Mouse (Mus musculus) lung, postnatal 10 days (tissue): Measurements from ENCODE around the gene Galnt2.

Source experiments
- DNase-seq: peaks from one replicate; pipeline ENCODE4 v3.0.0; 2021

Galnt2 gene

DNA sequence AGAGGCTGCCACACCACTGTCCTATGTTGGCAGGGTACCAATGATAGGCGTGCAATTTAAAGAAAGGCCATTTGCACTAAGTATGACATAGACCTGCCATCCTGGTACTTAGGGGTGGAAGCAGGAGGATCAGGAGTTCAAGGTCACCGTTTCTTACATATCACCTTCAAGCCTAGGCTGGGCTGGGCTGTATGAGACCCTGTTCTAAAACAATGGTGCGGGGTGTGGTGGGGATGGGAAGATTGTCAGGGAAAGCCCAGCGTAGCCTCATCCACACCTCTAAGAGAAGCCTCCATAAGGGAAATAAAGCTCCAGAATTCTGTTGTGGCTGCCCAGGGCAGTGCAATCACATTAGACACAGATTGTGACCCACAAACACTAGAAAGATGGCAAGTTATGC, 4.3 kb downstream of the Galnt2 start:
- no peak for DNase-seq

DNA sequence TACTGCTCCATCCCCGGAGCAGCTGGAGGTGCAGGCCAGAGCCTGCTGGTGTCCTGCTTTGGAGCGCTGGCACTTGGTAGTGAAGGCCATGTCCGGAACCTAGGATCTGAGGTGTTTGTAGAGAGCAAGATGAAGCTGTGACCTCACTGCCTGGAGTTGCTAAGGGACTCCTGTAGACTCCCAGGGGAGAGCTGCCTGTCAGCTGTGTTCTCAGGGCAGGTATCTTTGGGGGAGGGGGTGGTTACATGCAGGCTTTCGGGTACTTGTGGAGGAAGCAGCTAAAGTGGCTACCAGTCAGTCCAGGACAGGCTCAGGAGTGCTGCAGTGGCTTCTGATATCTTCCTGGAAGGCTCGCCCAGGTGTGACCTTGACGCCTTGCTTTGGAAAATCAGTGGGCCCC, 8.2 kb downstream of the Galnt2 start:
- DNase-seq, result no peak

DNA sequence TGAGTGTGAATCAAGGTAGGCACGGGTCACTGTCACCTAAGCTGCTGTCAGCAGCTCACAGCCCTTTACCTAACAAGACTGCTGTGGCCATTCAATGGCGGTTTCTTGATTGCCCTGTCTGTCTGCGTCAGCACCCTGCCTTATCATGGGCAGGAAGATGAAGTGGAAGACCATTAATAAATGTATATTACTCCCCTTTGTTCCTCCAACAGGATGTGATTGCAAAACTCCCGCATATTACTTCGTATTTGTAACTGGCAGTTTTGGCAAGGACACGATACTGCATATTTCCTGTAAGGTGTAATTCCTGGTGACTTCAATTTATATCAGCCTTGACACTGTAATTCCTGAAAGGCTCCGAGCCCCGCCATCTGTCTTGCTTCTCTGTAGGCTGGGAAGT, 9.7 kb downstream of the Galnt2 start:
- DNase-seq, result no peak

DNA sequence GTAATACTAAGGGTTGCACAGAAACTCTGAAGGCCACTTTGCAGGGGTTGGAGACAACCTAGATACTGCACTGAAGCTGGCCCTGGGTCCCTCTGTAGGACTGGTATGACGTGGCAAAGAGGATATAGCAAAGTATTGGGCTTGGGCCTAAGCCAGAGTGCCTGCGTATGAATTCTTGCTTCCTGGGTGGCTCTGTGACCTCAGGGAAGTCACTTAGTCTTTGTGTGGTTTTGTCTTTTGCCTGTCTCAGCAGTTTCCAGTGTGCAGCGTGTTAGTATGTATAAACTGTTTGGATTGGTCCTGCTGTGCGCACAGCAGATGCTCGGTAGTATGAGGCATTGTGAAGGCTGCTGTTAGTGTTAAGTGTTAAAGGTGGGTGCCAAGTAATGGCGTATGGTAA, 11.0 kb downstream of the Galnt2 start:
- DNase-seq, result peak; percentile 48

DNA sequence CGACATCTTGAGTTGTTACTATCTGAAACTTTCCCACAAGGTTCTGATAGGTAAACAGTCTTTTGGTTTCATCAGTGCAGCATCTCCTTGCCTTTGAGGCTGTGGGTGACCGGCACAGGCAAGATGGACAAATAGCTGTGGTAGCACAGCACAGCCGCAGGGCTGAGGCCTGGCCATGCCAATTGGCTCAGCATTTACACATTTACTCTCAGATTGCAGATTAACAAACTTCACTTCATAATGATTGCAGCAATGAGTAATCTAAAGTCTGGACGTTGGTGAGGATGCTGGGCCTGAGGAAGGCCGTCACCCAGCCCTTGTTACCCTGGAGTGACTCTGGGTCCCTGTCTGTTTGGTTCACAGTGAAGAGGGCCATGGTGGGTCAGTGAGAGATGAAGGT, 11.7 kb downstream of the Galnt2 start:
- no peak for DNase-seq

DNA sequence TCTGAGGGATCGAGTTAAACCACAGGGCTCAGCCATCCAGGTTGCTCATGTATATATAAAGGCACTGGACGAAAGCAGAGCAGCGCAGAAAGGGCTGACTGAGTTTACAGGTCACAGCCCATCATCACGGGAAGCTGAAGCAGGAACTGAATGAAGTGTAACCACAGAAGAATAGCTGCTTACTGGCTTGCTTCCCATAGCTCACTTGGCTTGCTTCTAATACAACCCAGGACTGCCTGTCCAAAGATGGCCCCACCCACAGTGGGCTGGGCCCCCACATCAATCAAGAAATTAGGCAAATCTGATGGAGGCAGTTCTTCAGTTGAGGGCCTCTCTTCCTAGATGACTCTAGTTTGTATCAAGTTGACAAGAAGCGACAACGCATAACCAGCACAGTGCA, 16.4 kb downstream of the Galnt2 start:
- DNase-seq, result peak; percentile 71

DNA sequence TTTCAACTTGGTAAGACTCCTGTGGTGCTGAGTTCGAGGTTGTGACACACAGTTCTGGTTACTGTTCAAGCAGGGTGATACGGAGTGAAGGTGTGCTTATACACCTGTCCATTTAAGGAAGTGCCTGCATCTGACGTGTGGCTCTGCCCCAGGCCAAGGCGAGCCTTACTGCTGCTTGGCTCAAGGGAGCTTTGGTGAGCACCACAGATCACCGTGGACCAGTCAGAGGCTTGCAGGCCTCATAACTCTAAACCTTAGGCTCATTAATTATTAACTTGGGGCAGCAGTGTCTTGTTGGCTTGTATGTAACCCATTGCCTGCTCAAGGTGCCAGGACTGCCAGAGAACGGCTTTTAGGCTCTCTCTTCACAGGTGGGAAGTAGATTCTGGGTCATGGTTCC, 17.5 kb downstream of the Galnt2 start:
- DNase-seq, result no peak

DNA sequence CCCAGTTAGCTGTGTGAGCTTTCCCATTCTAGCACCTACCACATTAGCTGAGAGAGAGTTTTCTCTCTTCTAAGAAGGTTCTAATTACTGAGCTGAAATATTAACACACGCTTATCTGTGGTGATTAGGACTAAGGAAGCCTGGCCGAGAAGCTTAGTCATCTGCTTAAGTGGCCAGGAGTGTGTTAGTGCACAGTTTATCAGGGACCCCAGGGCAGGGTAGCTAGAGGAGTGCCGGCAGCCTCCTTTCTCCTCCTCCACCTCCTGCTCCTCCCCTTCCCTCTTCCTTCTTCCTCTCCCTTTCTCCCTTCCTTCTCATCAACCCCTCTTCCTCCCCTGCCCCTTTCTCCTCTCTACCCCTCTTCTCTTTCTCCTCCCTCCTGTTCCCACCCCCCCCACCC, 19.1 kb downstream of the Galnt2 start:
- DNase-seq, result no peak

DNA sequence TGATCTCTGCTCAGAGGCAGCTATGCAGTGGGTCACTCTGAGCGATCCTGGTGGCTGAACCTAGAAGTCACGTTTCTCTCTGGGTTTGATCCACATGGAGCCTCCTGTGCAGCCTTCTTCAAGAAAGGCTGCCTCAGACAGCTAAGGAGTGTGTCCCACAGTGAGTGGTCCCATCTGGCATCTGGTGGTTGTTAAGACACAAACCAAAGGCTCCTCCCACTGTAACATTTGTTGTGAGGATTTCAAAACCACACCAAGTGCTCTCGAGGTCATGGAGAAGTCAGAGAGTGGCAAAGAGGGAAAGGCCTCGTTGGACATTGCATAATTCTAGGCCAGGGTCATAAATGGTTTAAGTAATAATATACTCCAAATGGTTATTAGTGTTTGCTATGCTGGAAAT, 19.6 kb downstream of the Galnt2 start:
- DNase-seq, result peak; percentile 81

DNA sequence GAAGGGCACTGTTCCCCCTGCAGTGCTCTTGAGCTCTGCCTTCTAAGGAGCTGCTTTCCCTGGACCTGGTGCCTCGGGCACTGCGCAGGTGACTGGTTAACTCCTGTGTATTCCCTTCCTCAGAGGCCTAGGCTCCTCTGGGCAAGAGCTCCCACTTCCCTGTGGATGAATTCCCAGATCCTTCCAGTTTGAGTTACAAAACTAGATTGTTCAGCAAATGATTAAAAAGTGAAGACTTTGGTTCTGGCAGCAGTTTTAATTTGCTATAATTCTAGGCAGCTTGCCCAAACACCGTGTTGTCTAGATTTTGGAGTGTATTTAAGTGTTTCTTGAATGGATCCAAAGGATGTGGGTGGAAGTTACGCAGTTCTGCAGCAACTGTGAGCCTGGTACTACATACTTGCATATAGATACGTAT, 21.4 kb downstream of the Galnt2 start:
- DNase-seq, result peak; percentile 65

DNA sequence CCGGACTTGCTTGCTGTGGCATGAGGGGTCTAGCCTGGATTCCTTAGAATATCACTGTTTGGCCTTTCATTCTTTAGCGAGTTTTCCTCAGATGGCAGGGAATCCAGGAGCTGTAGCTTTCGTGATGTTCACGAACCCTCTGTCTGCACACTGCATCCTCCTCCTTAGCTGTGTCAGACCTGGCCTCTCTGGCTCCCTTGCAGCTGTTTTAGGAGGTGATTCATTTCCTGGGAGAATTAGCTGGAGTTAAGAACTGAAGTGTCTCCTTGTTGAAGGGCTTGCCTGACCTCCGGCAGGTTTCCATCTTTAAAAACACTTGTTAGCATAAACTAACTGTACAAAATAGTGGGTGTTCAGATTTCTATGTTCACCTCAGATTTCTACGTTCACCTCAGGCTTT, 22.7 kb downstream of the Galnt2 start:
- DNase-seq, result no peak

DNA sequence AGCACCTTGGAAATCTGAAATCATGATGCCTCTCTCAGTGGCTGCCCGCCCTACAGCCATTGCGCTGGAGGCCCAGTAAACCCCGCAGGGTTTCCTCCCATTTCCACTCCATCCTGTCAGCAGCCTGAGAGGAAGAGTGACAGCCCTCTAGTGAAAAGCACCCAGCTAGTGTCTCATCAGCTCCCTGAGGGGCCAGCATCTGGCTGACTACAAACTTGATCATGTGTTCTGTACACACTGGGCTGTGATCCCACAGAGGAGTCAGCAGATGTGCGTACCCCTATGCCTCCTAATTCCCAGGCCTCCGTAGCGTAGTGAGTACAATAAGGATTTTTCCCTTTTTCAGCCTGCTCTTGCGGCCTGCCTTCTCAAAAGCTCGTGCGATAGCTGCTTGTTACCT, 25.6 kb downstream of the Galnt2 start:
- DNase-seq, result peak; percentile 29

DNA sequence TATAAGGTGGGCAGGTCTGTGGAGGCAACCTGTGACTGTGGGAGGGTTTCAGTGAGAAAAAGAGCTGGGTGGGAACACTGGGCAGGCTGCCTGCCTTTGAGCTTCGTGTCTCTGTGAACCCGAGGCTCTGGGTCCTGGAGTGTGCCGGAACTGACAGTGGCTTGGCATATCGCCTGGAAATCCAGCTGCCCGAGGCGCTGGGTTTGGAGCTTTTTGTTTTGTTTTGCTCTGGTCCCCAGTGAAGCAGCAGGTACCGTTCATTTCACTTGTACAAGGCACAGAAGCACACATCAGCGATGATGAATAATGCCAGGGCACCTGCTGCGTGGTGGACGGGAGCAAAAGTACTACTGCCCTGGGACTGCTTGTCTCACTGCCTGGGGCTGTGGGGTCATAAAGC, 26.2 kb downstream of the Galnt2 start:
- peak; percentile 91 for DNase-seq

DNA sequence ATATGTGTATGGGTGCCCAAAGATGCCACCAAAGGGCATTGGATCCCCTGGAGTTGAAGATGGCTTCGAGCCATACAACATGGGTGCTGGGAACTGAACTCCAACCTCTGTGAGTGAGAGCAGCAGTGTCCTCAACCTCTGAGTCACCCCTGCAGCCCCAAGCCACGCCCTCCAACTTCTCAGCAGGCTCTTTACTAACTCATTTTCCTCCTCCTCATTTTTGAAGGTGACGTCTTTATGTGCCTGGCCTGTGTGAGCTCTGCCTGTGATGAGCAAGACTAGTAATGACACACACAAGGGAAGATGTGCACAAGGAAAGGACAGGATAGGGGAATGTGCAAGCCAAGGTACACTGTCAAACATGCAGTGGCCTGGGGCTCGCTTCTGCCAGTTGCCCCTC, 28.0 kb downstream of the Galnt2 start:
- no peak for DNase-seq

DNA sequence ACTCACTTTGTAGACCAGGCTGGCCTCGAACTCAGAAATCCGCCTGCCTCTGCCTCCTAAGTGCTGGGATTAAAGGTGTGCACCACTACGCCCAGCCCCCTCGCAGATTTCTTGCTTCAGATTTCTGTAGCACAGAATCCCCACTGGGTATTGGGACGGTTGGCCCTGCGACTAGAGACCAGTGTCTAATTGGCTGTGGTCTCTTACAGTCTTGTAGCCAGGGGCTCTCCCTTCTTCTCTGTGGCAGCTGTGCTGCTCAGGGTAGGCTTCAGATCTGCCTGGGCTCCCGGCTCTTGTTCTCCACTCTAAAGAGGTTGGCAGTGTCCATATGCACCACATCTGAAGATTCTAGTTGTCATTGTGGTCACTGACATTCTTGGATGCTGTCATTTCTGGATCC, 28.7 kb downstream of the Galnt2 start:
- no peak for DNase-seq

DNA sequence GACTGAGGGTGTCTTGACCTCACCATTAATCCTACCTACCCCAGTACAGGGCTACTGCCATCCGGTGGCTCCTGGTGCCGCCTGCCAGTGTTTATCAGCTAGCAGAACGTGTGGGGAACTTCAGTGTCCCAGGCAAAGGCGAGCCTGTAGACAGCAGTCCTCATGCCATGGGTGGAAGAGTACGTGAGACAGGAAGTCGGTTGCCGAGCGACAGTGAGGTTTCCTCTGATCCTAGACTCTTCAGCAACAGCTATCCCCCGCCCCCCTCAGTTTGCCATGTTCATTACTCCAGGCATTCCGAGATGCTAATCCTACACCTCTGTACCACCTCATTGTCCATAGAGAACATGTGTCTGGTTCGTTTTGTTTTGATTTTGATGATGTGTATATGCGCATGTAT, 29.2 kb downstream of the Galnt2 start:
- no peak for DNase-seq

DNA sequence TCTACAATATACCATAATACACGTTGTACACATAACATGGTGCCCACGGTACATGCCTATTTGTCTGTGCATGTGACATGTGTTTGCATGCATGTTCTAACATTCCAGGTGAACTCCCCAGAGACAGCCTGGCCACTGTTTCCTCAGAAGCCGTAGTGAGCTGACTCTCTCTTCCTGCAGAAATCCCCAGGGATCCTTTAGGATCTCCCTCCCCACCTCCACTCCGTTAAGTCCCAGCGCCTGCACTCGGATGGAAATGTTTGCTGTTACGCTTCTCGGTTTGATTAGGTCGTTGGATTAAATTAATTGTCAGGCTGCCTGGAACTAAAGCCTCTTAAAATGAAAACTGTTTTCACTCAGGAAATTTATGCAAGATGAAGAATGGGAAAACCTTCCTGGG, 31.9 kb downstream of the Galnt2 start:
- DNase-seq, result no peak

DNA sequence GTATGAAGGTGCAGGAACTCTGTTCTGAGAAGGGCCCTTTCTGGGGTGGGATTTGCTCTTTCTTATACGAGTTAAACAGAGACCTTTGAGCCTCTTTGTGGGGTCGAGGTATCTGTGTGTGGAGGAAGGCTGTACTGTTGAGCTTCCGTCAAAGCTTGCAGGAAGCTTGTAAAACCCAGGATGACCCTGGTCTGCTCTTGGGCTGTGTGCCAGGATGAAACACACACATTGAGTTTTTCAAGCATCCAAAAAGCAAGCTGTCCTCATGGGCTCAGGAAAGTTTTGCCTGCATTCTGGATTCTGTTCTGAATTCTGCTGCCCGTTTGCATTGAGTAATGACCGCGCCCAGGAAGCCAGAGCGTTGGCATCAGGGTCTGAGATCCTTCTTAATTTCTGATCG, 32.8 kb downstream of the Galnt2 start:
- DNase-seq, result peak; percentile 51

DNA sequence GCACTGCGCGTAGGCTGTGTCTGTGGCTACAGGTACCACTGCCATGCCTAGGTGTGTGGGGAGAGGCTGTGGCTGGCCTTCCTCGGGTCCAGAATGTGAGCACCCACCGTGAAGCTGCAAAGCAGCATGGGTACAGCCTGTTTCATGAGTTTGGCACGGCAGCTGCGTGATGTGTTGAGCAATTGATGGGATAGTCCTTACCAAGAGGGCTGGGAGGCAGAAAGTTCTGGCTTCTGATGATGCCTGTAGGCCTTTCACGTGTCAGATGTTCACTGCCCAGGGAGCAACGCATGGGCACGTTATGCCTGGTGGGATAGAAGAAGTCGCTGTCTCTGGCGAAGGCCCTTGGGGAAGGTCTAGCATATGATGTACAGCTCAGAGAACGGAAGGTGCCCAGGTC, 33.5 kb downstream of the Galnt2 start:
- DNase-seq, result no peak

DNA sequence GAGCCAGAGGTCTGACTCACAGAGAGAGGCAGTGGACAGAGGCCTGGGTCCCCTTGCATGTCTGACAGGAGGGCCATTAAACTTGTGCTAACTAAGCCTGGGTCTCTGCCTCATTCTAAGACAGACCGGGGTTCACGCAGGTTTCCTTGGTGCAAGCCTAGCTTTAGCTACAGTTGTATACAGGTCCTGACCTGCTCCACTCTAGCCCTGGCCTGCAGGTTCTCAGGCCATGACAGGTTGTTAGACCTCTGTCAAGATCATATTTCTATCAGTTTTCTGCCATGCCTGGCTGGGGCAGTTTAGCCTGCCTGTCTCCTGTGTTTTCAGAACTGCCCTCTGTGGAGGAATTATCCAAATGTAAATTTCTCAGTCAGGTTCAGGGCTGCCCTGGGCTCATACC, 33.9 kb downstream of the Galnt2 start:
- no peak for DNase-seq

DNA sequence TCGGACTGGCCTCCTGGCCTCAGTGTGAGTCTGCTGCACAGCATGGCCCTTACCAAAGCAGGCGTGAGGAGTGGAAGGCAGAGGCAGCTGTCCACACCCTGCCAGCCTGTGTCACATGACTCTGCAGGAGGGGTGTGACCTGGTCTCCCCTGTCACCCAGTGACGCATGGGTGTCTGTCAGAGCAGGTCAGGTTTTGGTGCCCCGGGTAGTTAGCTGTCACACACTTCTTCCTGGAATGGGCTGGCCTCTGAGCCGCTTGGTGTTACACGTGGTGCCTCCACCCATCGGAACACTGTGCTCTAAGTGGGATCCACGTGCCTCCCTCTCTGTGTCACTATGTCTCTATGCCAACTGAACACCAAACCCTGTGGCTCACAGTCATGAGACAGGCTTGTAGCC, 34.6 kb downstream of the Galnt2 start:
- DNase-seq, result no peak

DNA sequence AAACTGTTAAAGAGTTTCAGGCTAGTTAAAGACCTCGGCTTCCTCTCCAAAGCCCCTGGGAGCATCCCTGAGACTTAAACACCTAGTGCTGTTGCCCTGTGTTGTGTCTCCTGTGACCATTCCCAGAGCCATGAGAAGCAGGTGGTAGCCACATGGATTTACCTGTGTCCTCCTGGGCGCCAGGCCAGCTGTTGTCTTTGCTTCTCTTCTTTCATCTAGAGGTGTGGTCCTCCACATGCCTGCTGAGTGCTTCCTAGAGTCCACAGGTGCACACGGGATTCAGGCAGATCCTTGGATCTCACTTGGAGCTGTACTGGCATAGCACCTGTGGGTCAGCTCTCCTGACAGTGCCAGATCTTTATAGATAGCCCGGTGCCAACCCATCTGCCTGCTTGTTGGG, 36.0 kb downstream of the Galnt2 start:
- no peak for DNase-seq

DNA sequence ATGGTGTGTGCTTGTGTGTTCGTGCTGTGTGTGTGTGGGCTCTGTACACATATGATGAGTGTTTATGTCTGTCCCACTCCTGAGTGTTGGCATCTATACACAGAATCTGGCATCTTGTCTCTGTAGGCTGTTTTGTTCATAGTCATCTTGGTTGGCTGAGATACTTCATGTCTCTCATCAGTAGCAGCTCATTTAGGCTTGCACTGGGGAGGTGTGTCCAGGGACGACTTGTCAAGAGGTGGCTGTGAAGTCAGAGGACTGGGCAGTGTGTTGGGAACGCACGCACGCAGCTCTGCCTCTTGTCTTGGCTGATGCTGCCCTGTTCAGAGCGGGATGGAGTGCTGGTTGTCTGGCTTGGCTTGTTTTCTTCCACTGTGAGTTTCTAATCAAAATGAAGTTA, 39.3 kb downstream of the Galnt2 start:
- DNase-seq, result peak; percentile 85

DNA sequence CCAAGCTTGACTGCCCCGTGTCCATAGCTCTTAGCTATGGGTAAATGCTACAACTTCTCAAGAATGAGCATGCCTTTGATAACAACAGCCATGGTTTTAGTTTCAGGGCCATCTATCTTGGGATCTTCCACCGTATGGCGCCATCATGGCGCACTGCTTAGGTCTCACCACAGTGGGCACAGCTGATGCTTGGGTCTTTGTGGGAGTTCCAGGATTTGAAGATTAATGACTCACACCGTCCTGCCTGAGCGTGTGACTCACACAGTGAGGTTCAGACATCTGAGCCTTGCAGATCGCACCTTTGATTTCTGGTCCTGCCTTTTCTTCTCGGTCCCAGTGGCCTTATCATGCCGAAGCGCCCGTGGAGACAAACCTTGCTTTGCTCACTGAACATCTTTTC, 39.7 kb downstream of the Galnt2 start:
- DNase-seq, result no peak

DNA sequence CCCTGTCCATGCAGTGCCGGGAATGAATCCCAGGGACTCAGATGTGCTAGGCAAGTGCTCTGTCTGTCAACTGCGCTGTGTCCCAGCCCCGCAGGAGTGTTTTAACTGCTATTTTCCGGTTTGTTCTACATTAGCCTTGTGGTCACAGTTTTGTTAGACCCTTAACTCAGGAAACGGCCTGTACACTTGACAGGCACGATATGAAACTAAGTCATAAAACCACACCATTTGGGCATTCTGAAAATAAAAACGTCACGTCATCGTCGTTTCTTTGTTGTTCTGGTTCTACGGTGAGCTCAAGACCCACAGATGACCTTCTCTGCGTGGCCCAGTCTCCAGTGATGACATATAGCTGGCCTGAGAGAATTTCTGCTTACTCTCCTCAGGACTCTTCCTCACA, 40.3 kb downstream of the Galnt2 start:
- DNase-seq, result no peak

DNA sequence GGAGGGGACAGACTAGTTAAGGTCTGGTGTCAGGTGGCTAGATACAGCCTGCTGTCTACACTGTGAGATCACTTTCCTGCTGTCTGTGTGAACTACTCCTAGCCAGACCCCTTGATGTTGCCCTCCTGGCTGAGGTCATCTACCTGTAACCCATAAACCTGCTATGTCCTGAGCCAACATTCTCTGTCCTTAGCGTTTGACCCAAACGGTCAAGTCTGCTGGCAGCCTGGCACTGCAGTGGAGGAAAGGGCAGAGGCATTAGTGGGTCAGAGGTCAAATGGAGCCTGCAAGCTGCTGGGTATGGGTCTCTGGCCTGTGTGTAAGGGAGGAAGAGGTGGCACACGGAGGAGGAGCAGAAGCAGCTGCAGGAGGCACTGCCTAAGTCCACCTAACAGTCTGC, 41.6 kb downstream of the Galnt2 start:
- DNase-seq, result no peak
